Mouse (Mus musculus): ENCODE data around the gene Trpc4ap. TPM values are rescaled to one million over a fixed set of nuclear protein-coding genes. Genes with fewer than 3 reads are reported as not detected.

Trpc4ap gene
- polyA plus RNA-seq (2014; fragmentation: Illumina TruSeq; extraction: RNeasy Lipid Tissue Mini Kit (QIAGEN cat#74804); ENCODE audit: low read depth, low replicate concordance) = 88.4 TPM

GRCm38 (mm10) chr2:155691723-155692493, at the start of gene Trpc4ap:
TSS of gene Trpc4ap (minus strand) at chr2:155692384.

GRCm38 (mm10) chr2:155735766-155736165, 43.6 kb upstream of the Trpc4ap start, which contains the start of gene Gm17581:
TSS of gene Gm17581 (minus strand) at chr2:155735866.

GRCm38 (mm10) chr2:155729158-155729645, 37.0 kb upstream of the Trpc4ap start, which contains the start of gene Edem2:
TSS of gene Edem2 (minus strand) at chr2:155729475.

GRCm38 (mm10) chr2:155610978-155611377, 81.2 kb downstream of the Trpc4ap start, which contains the start of gene Myh7b:
TSS of gene Myh7b (plus strand) at chr2:155611212.

GRCm38 (mm10) chr2:155592137-155592853, 99.9 kb downstream of the Trpc4ap start, which contains the start of gene Gss:
TSS of gene Gss (minus strand) at chr2:155592810.

Other genes starting within 250 kb of the Trpc4ap start
- gene Ncoa6, start 218.5 kb downstream of the Trpc4ap start, polyA plus RNA-seq (2014; fragmentation: Illumina TruSeq; extraction: RNeasy Lipid Tissue Mini Kit (QIAGEN cat#74804); ENCODE audit: low read depth, low replicate concordance) = 72.3 TPM
- gene Acss2, start 174.4 kb downstream of the Trpc4ap start, polyA plus RNA-seq (2014; fragmentation: Illumina TruSeq; extraction: RNeasy Lipid Tissue Mini Kit (QIAGEN cat#74804); ENCODE audit: low read depth, low replicate concordance) = 27.1 TPM
- gene Ggt7, start 174.1 kb downstream of the Trpc4ap start, polyA plus RNA-seq (2014; fragmentation: Illumina TruSeq; extraction: RNeasy Lipid Tissue Mini Kit (QIAGEN cat#74804); ENCODE audit: low read depth, low replicate concordance) = 1.9 TPM
- gene Gss, start 99.6 kb downstream of the Trpc4ap start, polyA plus RNA-seq (2014; fragmentation: Illumina TruSeq; extraction: RNeasy Lipid Tissue Mini Kit (QIAGEN cat#74804); ENCODE audit: low read depth, low replicate concordance) = 1.1 TPM
- not detected for gene Myh7b, start 81.2 kb downstream of the Trpc4ap start, polyA plus RNA-seq (2014; fragmentation: Illumina TruSeq; extraction: RNeasy Lipid Tissue Mini Kit (QIAGEN cat#74804); ENCODE audit: low read depth, low replicate concordance)
- 8.4 TPM for gene Edem2, start 37.1 kb upstream of the Trpc4ap start, polyA plus RNA-seq (2014; fragmentation: Illumina TruSeq; extraction: RNeasy Lipid Tissue Mini Kit (QIAGEN cat#74804); ENCODE audit: low read depth, low replicate concordance)
- gene Gm17581, start 43.5 kb upstream of the Trpc4ap start, polyA plus RNA-seq (2014; fragmentation: Illumina TruSeq; extraction: RNeasy Lipid Tissue Mini Kit (QIAGEN cat#74804); ENCODE audit: low read depth, low replicate concordance) = not detected
- gene Procr, start 58.7 kb upstream of the Trpc4ap start, polyA plus RNA-seq (2014; fragmentation: Illumina TruSeq; extraction: RNeasy Lipid Tissue Mini Kit (QIAGEN cat#74804); ENCODE audit: low read depth, low replicate concordance) = 0.29 TPM
- gene Mmp24, start 83.0 kb upstream of the Trpc4ap start, polyA plus RNA-seq (2014; fragmentation: Illumina TruSeq; extraction: RNeasy Lipid Tissue Mini Kit (QIAGEN cat#74804); ENCODE audit: low read depth, low replicate concordance) = 0.14 TPM
- gene BC029722, start 127.0 kb upstream of the Trpc4ap start, polyA plus RNA-seq (2014; fragmentation: Illumina TruSeq; extraction: RNeasy Lipid Tissue Mini Kit (QIAGEN cat#74804); ENCODE audit: low read depth, low replicate concordance) = 4.8 TPM
- 6.4 TPM for gene Eif6, start 134.5 kb upstream of the Trpc4ap start, polyA plus RNA-seq (2014; fragmentation: Illumina TruSeq; extraction: RNeasy Lipid Tissue Mini Kit (QIAGEN cat#74804); ENCODE audit: low read depth, low replicate concordance)
- gene Fam83c, start 142.5 kb upstream of the Trpc4ap start, polyA plus RNA-seq (2014; fragmentation: Illumina TruSeq; extraction: RNeasy Lipid Tissue Mini Kit (QIAGEN cat#74804); ENCODE audit: low read depth, low replicate concordance) = not detected
- gene Uqcc1, start 237.9 kb upstream of the Trpc4ap start, polyA plus RNA-seq (2014; fragmentation: Illumina TruSeq; extraction: RNeasy Lipid Tissue Mini Kit (QIAGEN cat#74804); ENCODE audit: low read depth, low replicate concordance) = 71.1 TPM
- gene Gm15557, start 248.3 kb upstream of the Trpc4ap start, polyA plus RNA-seq (2014; fragmentation: Illumina TruSeq; extraction: RNeasy Lipid Tissue Mini Kit (QIAGEN cat#74804); ENCODE audit: low read depth, low replicate concordance) = not detected

Data from testis, adult 10 weeks (tissue).